Mouse (Mus musculus): ENCODE data around the gene Os9. TPM values are rescaled to one million over a fixed set of nuclear protein-coding genes. Genes with fewer than 3 reads are reported as not detected.
"Not testable (repeated sequence)": the region's sequence is repeated elsewhere in the genome, so short reads cannot be mapped to it uniquely, and the experiment has no call there.

The Os9 gene
- total RNA-seq, 2 experiments from 2014 or later: 23.2 to 28.8 TPM

- DNase-seq: peak; percentile 67 to 79
These were observed 39.8 kb downstream of the Os9 start for GRCm38 (mm10) chr10:127080901-127081780.

- no peak for DNase-seq
These were observed 41.1 kb downstream of the Os9 start for GRCm38 (mm10) chr10:127079665-127080391.

DNA sequence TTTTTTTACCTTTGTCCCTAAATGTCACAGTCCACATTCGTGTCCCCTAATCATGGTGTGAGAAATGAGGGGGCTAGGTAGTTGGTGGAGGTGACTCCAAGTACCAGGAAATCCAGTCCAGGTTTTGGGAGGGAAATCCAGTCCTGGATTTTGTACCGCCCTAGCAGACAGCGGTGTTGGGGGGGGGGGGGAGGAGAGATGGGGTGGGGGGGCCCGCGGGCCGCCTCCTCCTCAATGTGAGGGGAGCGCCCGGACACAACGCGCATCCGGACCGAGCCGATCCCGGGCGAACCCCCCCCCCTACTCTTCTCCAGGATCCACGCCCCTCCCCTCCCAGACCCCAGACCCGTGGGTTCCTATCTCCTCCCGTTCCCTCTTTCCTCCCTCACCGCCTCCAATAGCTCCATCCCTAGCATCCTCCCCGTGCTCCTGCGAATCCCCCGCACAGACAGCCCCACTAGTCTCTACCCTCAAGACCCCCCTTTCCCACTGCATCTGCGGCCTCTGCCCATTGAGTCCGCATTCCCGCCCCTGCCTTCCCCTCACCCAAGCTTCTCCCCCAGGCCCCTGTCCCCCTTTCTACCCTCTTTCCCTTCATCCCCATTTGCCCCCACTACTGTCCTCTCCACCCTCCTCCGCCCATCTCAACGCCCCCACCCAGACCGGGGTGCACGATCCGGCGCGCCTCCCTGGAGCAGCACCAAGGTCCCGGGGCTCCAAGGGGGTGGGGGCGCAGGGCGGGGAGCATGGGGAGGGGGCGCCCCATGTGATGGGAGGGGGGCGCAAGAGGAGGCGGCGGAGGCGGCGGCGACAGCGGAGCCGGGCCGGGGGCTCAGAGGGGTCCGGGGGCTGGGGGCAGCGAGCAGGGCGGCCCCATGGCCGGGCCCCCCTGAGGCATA lies 42.0 kb downstream of the Os9 start:
- DNase-seq: peak in 1 of 2 experiments; percentile 65

DNA sequence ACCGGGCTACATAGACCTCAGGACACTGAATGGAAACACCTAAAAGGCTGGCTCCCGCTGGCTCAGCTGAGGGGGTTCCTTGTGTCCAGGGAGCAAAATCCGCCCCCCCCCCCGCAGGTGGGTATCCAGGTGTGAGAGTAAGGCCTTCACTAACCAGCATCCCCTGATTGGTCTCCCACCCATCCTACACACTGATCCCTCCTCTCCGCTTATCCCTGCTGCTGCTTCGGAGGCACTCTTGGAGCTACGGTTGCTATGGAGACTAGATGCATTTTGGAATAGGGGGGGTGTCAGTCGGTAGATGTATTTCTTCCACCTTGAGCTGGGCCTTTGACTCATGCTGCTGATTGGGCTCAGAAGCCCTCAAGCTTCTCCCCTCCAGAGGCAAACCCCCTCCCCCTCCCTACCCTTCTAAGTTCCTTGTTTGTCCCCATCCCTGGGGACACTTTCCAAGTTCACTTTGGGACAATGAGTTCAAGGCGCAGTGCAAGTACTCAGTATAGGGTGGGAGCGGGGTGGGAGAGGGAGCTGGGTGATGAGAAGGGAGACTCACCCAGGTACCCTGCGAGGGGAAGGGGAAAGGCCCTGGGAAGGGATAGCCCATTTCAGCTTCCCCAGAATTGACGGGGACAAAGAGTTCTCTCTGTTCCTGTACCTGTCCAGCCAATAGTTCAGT lies 42.8 kb downstream of the Os9 start:
- no peak for DNase-seq

DNA sequence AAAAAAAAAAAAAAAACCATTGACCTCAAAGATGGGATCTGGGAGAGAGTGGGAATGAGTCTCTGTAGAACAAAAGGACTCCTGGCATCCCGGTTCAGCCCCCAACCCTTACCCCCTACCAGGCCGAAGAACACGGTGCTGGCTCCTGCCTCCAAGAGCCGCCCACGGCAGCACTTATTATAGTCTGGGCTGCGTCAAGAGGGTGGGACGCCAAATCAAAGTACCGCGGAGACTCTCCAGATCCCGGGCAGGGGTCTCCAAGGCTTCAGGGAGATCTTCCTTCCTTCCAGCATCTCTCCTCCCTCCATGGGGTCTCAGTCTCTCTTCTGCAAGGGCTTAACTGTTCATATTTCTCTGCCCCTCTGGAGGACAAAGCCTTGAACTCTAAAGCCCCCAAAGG lies 43.4 kb downstream of the Os9 start:
- no peak for DNase-seq

GRCm38 (mm10) chr10:127076082-127076481 lies 44.8 kb downstream of the Os9 start:
- DNase-seq: no peak

DNA sequence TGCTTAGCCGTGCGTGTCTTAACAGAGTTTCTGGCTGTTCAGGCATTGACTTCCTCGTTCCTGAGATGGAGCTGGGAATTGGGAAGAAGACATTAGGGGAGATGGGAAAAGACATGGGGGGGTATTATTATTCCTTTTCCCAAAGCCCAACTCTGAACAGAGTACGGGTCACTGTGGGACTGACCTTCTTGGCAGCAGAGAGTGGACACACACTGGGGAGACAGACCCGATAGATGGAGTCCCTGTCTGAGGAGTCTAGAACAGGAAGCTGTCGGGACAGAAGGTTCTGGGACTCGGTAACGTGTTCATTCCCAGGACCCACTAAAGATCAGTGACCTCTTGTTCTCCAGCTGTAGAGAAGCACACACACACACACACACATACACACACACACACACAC lies 45.3 kb downstream of the Os9 start:
- peak in 1 of 2 experiments; percentile 55 for DNase-seq

GRCm38 (mm10) chr10:127075080-127075479 lies 45.9 kb downstream of the Os9 start, which contains the start of gene Agap2:
Agap2 (plus strand) TSS chr10:127075284.
- no peak for DNase-seq

DNA sequence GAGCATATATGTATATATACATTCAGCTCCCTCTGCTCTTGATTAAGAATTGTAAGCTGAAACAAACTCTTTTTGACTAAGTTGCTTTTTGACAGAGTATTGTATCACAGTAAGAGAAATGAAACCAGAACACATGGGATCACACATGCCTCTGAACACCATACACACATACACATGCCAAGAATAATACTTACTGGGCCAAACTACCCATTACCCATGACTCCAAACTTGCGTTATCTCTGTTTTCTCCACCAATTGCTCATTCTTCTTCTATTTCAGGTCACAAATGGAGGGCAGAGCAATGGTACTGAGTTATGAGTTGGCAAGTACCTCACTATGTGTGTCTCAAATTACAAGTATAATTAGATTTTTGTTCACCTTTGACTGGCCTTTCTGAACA lies 47.0 kb downstream of the Os9 start:
- DNase-seq: no peak

GRCm38 (mm10) chr10:127072969-127073368 lies 48.0 kb downstream of the Os9 start:
- DNase-seq: not testable (repeated sequence)

DNA sequence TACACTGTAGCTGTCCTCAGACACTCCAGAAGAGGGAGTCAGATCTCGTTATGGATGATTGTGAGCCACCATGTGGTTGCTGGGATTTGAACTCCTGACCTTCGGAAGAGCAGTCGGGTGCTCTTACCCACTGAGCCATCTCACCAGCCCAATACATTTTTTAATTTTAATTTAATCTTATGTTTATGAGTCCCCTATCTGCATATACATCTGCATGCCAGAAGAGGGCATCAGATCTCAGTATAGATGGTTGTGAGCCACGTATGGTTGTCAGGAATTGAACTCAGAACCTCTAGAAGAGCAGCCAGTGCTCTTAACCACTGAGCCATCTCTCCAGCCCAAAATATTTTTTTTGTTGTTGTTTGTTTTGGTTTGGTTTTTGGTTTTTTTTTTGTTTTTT lies 48.7 kb downstream of the Os9 start:
- DNase-seq: not testable (repeated sequence)

DNA sequence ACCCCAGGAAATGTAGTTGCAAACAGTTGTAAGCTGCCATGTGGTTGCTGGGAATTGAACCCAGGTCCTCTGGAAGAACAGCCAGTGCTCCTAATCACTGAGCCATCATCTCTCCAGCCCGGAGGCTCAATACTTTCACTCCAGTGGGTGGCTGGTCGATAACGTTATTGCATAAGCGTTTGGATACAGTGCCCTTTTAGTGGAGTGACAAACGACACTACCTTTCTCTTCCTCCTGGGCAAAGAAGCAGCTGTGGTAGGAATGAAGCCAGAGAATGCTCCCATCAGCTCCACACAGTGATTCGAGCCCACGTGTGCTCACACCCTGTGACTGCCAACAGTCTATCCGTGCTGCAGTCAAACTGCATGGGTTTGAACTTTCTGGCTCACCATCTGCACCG lies 49.7 kb downstream of the Os9 start:
- no peak for DNase-seq

DNA sequence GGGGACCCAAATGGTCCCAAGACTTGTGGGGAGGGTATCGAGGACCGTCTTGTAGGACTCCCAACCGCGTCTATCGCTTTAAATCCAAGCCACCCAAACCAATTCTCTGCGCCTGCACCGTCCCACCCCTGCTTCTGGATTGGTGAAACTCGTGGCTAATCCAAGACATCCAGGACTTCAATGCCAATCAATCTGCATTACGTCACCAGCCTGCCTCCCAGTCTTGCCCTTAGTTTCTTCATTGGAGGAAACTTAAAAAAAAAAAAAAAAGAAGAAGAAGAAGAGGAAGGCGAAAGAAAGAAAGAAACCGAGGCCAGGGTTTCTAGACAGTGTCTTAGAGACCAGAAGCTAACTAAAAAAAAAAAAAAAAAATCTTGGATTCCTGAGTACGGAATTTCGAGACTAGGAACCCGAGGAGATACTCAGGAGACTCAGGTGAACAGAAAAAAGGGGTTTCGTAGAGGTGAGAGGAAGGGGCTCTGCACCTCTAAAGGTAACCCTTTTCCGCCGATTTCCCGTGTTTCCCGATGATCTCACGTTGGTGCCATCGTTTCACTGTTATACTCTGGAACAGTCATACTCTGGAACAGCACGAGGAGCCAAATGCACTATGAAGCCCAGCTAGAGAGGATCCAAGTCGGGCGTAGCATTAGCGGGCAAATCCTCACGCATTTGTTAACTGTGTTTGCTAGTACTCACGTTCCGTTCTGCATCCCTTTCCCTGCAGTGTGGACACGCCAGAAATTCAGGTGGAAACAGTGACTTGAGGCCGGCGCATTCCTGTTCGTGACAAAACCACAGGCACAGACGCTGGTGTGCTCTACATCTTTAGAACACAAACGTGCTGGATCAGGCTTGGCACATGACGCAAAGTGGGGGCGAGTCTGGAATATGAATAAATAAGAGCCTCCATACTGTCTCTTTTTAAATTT lies 50.5 kb downstream of the Os9 start, which contains the start of gene Tspan31:
Gene Tspan31, minus strand, starts transcription at position 75 of the 932 bp plus-strand sequence.
- DNase-seq: peak; percentile 94 to 97

- no peak for DNase-seq
These were observed 51.4 kb downstream of the Os9 start for GRCm38 (mm10) chr10:127069281-127070189.

- no peak for DNase-seq
These were observed 52.4 kb downstream of the Os9 start for GRCm38 (mm10) chr10:127068360-127069038.

GRCm38 (mm10) chr10:127066519-127067018 lies 54.4 kb downstream of the Os9 start:
- DNase-seq: no peak

DNA sequence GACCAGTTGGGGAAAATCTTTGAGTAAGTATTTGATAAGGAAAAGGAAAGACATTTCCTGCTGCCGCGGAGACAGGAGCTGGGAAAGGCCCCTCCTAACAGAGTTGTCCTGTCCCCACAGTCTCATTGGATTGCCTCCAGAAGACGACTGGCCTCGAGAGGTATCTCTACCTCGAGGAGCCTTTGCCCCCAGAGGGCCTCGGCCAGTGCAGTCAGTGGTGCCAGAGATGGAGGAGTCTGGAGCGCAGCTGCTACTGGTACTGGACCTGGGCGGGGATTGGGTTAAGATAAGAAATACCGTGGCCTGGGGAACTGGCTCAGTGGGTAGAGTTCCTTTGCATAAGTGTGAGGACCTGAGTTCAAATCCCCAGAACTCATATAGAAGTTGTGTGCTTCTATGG lies 55.0 kb downstream of the Os9 start:
- no peak for DNase-seq

Data from heart, adult 18-20 months (tissue).